7 mouse cellular contexts compared by ENCODE assay signal in genomic region chr3:135280669-135281415, GRCm38 (mm10). TPM values are rescaled to one million over a fixed set of nuclear protein-coding genes. Genes with fewer than 3 reads are reported as not detected.
DNase-seq lines count a peak whose midpoint lies in the region; ATAC-seq lines count a peak whose summit lies in the region.

Gene Bdh2, plus strand, starts transcription at chr3:135281221.

- H3K4me2 ChIP-seq in intestine, embryonic 14.5 days (ENCODE audit: low read length), result peak within 1 kb of the TSS; percentile 43

- peak within 1 kb of the TSS; percentile 1; the same call in 1 of the 2 replicates for H3K9ac ChIP-seq in intestine, embryonic 14.5 days (ENCODE audit: low read length)

- intact Hi-C loops in gastrocnemius, postnatal 36 days (cut with DNase I), result loop anchor here (5.0 kb wide), 3 partner anchors 121 to 451 kb away; no protein-coding TSS in a partner anchor
- intact Hi-C loops in left cerebral cortex, postnatal 10 days (cut with DNase I), result loop anchor here (10.0 kb wide), 2 partner anchors 304 to 574 kb away; no protein-coding TSS in a partner anchor

- peak; percentile 51 to 58 for DNase-seq in adrenal gland, adult 18-20 months (ENCODE audit: low spot score in 2 of 2)
- peak; percentile 92 for DNase-seq in embryo, embryonic 11 days
- peak; percentile 57 to 64 for DNase-seq in gastrocnemius, postnatal 36 days
- peak; percentile 89 for DNase-seq in intestine, embryonic 14.5 days (ENCODE audit: low spot score)
- peak; percentile 73 to 80 for DNase-seq in left cerebral cortex, postnatal 10 days (ENCODE audit: extremely low spot score in 1 of 2, low spot score in 2 of 2)
- DNase-seq in mesoderm, embryonic 11.5 days (ENCODE audit: low read depth, low spot score), result peak; percentile 93
- peak; percentile 59 for DNase-seq in right cerebral cortex, postnatal 4 days

- 0 out of 2 replicates have a peak within 1 kb of the TSS, but pooled peaks have one; percentile 17 for H3K27ac ChIP-seq in intestine, embryonic 14.5 days (ENCODE audit: low read depth)

- no peaks in the 10 kb centered on the region for H3K36me3 ChIP-seq in intestine, embryonic 14.5 days (ENCODE audit: control insufficient read depth, insufficient read depth, low read length)

- WGBS in intestine, embryonic 14.5 days, result 19% methylated on average over 14 of the region's 14 CpGs

- ATAC-seq in intestine, embryonic 14.5 days (replicated peaks; ENCODE audit: low FRiP score, low TSS enrichment, low read depth), result peak; percentile 81

- 0 out of 2 replicates have a peak, but pooled peaks cover 3% of the 10 kb centered on the region for H3K4me1 ChIP-seq in intestine, embryonic 14.5 days (replicated peaks; ENCODE audit: control insufficient read depth, insufficient read depth, low read length)

- H3K9me3 ChIP-seq in intestine, embryonic 14.5 days (ENCODE audit: control insufficient read depth, low read length), result no peaks in the 10 kb centered on the region

- H3K4me3 ChIP-seq in intestine, embryonic 14.5 days (ENCODE audit: low read depth, low read length), result peak within 1 kb of the TSS; percentile 28

- H3K27me3 ChIP-seq in intestine, embryonic 14.5 days (replicated peaks; ENCODE audit: control insufficient read depth, insufficient read depth, low read length), result no peaks in the 10 kb centered on the region

RNA-seq across cellular contexts. Expression of gene Bdh2, which starts in this region (rescaled TPM):
- 1 to 10 TPM; 2.8 to 3.6 TPM for total RNA-seq in adrenal gland, adult 18-20 months (2021)
- total RNA-seq in gastrocnemius, postnatal 36 days (2021), result 1 to 10 TPM; 2.3 to 3.9 TPM
- 7.5 and 11.3 TPM in 2 replicates for polyA plus RNA-seq in intestine, embryonic 14.5 days (2014; fragmentation: Nextera tagmentation; extraction: Ambion mirVana)
- 1 to 10 TPM; 1.7 to 1.9 TPM for total RNA-seq in left cerebral cortex, postnatal 10 days (2021)

Comparison
In these comparisons a context has a peak if more than half of its experiments do, and no peak if none do; other contexts are left out.
1. Peak in every context shown above with its lines: DNase-seq, ATAC-seq, H3K4me3 ChIP-seq and H3K27ac ChIP-seq.